Mouse (Mus musculus) stomach, embryonic 15.5 days (tissue): ENCODE results near the gene Lrrc74b. TPM values are rescaled to one million over a fixed set of nuclear protein-coding genes. Genes with fewer than 3 reads are reported as not detected.
A peak's percentile ranks its signal among the peaks of the same experiment; 100 is the strongest.
"Not testable (repeated sequence)": the region's sequence is repeated elsewhere in the genome, so short reads cannot be mapped to it uniquely, and the experiment has no call there.

Source experiments
- ATAC-seq: fragments of 200-750 bp; cut with Nextera tagmentation; 2 replicates; pipeline ENCODE4 v1.8.0; 2017; ENCODE audit warnings: low read depth, moderate number of reproducible peaks, moderate TSS enrichment; ENCODE audit not compliant: insufficient read depth, low FRiP score
- H3K27ac ChIP-seq: fragments of 300-500 bp; sonication (generic); 2 replicates; pipeline ENCODE4 v1.5.1; 2015; ENCODE audit warnings: mild to moderate bottlenecking, inconsistent platforms
- H3K27me3 ChIP-seq: fragments of 300-500 bp; sonication (generic); replicated peaks from 2 replicates; pipeline ENCODE4 v1.6.1; 2015; ENCODE audit warnings: inconsistent platforms
- H3K36me3 ChIP-seq: fragments of 300-500 bp; sonication (generic); 2 replicates; pipeline ENCODE4 v1.6.1; 2015; ENCODE audit warnings: inconsistent platforms
- H3K4me1 ChIP-seq: fragments of 300-500 bp; sonication (generic); 2 replicates; pipeline ENCODE4 v1.6.1; 2015; ENCODE audit warnings: inconsistent platforms
- H3K4me2 ChIP-seq: fragments of 300-500 bp; sonication (generic); 2 replicates; pipeline ENCODE4 v1.6.1; 2015; ENCODE audit warnings: mild to moderate bottlenecking, inconsistent platforms
- H3K4me3 ChIP-seq: fragments of 300-500 bp; sonication (generic); replicated peaks from 2 replicates; pipeline ENCODE4 v1.5.1; 2015; ENCODE audit warnings: inconsistent platforms
- H3K9ac ChIP-seq: fragments of 300-500 bp; sonication (generic); 2 replicates; pipeline ENCODE4 v1.6.1; 2015; ENCODE audit warnings: inconsistent platforms
- H3K9me3 ChIP-seq: fragments of 300-500 bp; sonication (generic); 2 replicates; pipeline ENCODE4 v1.6.1; 2016; ENCODE audit warnings: inconsistent platforms
- WGBS: fragments of 180-500 bp; shearing (Covaris S2); methylation state at CpG from one replicate; pipeline ENCODE4 v1.1.7; 2015; 5-methylcytosine and 5-hydroxymethylcytosine counted together
- polyA plus RNA-seq: library from polyadenylated mRNA; unstranded; fragments of >200 nt; fragmentation: Nextera tagmentation; extraction: Ambion mirVana; gene quantifications from 2 replicates; pipeline ENCODE4 v1.2.1, GENCODE M21; 2015

Gene Lrrc74b
- polyA plus RNA-seq, 1 experiment from 2014 or later, result 0.26 TPM

- Histone ChIP-seq H3K27ac (no peak overlapping the region), H3K36me3 (peaks cover 34% of the 10 kb centered on the region), H3K4me2 (no peak overlapping the region), H3K4me1 (peaks cover 11% of the 10 kb centered on the region), H3K9ac (no peak overlapping the region), H3K4me3 (no peak overlapping the region), H3K9me3 (no peaks in the 10 kb centered on the region), H3K27me3 (no peaks in the 10 kb centered on the region)
- no peak for ATAC-seq
- 75% methylated on average over 2 of the region's 2 CpGs for WGBS
Observed at GRCm38 (mm10) chr16:17510686-17511085, 50.4 kb downstream of the Lrrc74b start.

- Histone ChIP-seq H3K27ac (no peak overlapping the region), H3K4me3 (no peak overlapping the region), H3K4me2 (peak overlapping the region; percentile 70), H3K36me3 (peaks cover 29% of the 10 kb centered on the region), H3K9me3 (no peaks in the 10 kb centered on the region), H3K27me3 (no peaks in the 10 kb centered on the region), H3K9ac (no peak overlapping the region), H3K4me1 (peaks cover 11% of the 10 kb centered on the region)
- WGBS, result 95% methylated on average over 2 of the region's 2 CpGs
- no peak for ATAC-seq
Observed at GRCm38 (mm10) chr16:17510143-17510542, 50.9 kb downstream of the Lrrc74b start.

- Histone ChIP-seq H3K4me1 (peaks cover 11% of the 10 kb centered on the region), H3K27ac (peak overlapping the region; percentile 96; the same call in 1 of the 2 replicates), H3K4me2 (peak overlapping the region; percentile 70), H3K9me3 (no peaks in the 10 kb centered on the region), H3K4me3 (peak overlapping the region; percentile 68), H3K27me3 (no peaks in the 10 kb centered on the region), H3K9ac (peak overlapping the region; percentile 64), H3K36me3 (peaks cover 26% of the 10 kb centered on the region)
- 10% methylated on average over 9 of the region's 9 CpGs for WGBS
- no peak for ATAC-seq
Observed at GRCm38 (mm10) chr16:17509240-17509597, 51.8 kb downstream of the Lrrc74b start.

- H3K9ac ChIP-seq, result peak within 1 kb of the TSS; percentile 64
- peaks cover 11% of the 10 kb centered on the region for H3K4me1 ChIP-seq
- H3K27me3 ChIP-seq, result no peaks in the 10 kb centered on the region
- no peaks in the 10 kb centered on the region for H3K9me3 ChIP-seq
- peaks cover 23% of the 10 kb centered on the region for H3K36me3 ChIP-seq
- peak; percentile 95 for ATAC-seq
- under 1% methylated on average over 50 of the region's 50 CpGs for WGBS
- peak within 1 kb of the TSS; percentile 70 for H3K4me2 ChIP-seq
- H3K4me3 ChIP-seq, result peak within 1 kb of the TSS; percentile 68
- H3K27ac ChIP-seq, result peak within 1 kb of the TSS; percentile 96
Observed at GRCm38 (mm10) chr16:17508546-17509239, 52.4 kb downstream of the Lrrc74b start, which contains the start of gene Lztr1. TSS of gene Lztr1 (plus strand) at chr16:17508688.

- H3K36me3 ChIP-seq, result peaks cover 16% of the 10 kb centered on the region
- peaks cover 11% of the 10 kb centered on the region for H3K4me1 ChIP-seq
- H3K27me3 ChIP-seq, H3K9me3 ChIP-seq, ATAC-seq: not testable (repeated sequence)
- H3K9ac ChIP-seq, result peak overlapping the region; percentile 64; the same call in 1 of the 2 replicates
- peak overlapping the region; percentile 68 for H3K4me3 ChIP-seq
- peak overlapping the region; percentile 96 for H3K27ac ChIP-seq
- WGBS, result 27% methylated on average over 3 of the region's 3 CpGs
- H3K4me2 ChIP-seq, result peak overlapping the region; percentile 70
Observed at GRCm38 (mm10) chr16:17508031-17508430, 53.0 kb downstream of the Lrrc74b start.

- no peak overlapping the region for H3K4me3 ChIP-seq
- ATAC-seq, result no peak
- no peaks in the 10 kb centered on the region for H3K27me3 ChIP-seq
- 80% methylated on average over 5 of the region's 5 CpGs for WGBS
- H3K36me3 ChIP-seq, result peaks cover 6% of the 10 kb centered on the region
- H3K4me1 ChIP-seq, result peaks cover 11% of the 10 kb centered on the region
- H3K9me3 ChIP-seq, result no peaks in the 10 kb centered on the region
- H3K9ac ChIP-seq, result no peak overlapping the region
- H3K4me2 ChIP-seq, result no peak overlapping the region
- no peak overlapping the region for H3K27ac ChIP-seq
Observed at GRCm38 (mm10) chr16:17507018-17507552, 54.0 kb downstream of the Lrrc74b start.

- H3K4me1 ChIP-seq, result no peaks in the 10 kb centered on the region
- H3K4me3 ChIP-seq, result no peak overlapping the region
- no peaks in the 10 kb centered on the region for H3K9me3 ChIP-seq
- ATAC-seq, result no peak
- H3K27ac ChIP-seq, result no peak overlapping the region
- 73% methylated on average over 4 of the region's 4 CpGs for WGBS
- H3K27me3 ChIP-seq, result no peaks in the 10 kb centered on the region
- no peak overlapping the region for H3K9ac ChIP-seq
- no peak overlapping the region for H3K4me2 ChIP-seq
- no peaks in the 10 kb centered on the region for H3K36me3 ChIP-seq
Observed at GRCm38 (mm10) chr16:17502681-17503080, 58.4 kb downstream of the Lrrc74b start.

- WGBS, result 37% methylated on average over 10 of the region's 10 CpGs
- no peaks in the 10 kb centered on the region for H3K9me3 ChIP-seq
- H3K4me3 ChIP-seq, result no peak overlapping the region
- 0 out of 2 replicates have a peak, but pooled peaks cover 3% of the 10 kb centered on the region for H3K4me1 ChIP-seq
- H3K36me3 ChIP-seq, result no peaks in the 10 kb centered on the region
- no peak overlapping the region for H3K27ac ChIP-seq
- no peak overlapping the region for H3K9ac ChIP-seq
- no peaks in the 10 kb centered on the region for H3K27me3 ChIP-seq
- H3K4me2 ChIP-seq, result no peak overlapping the region
- no peak for ATAC-seq
Observed at GRCm38 (mm10) chr16:17499249-17499883, 61.7 kb downstream of the Lrrc74b start.

GRCm38 (mm10) chr16:17496499-17497305, 64.3 kb downstream of the Lrrc74b start:
- H3K27me3 ChIP-seq, result no peaks in the 10 kb centered on the region
- H3K9ac ChIP-seq, result no peak overlapping the region
- no peaks in the 10 kb centered on the region for H3K36me3 ChIP-seq
- no peak overlapping the region for H3K4me3 ChIP-seq
- 49% methylated on average over 2 of the region's 2 CpGs for WGBS
- ATAC-seq, result no peak
- H3K4me1 ChIP-seq, result 0 out of 2 replicates have a peak, but pooled peaks cover 3% of the 10 kb centered on the region
- no peak overlapping the region for H3K27ac ChIP-seq
- no peaks in the 10 kb centered on the region for H3K9me3 ChIP-seq
- H3K4me2 ChIP-seq, result no peak overlapping the region
